Comparison of ENCODE assay signal across 23 mouse cellular contexts in genomic region chr8:6801076-6801475, GRCm38 (mm10).
A peak's percentile ranks its signal among the peaks of the same experiment; 100 is the strongest.
DNase-seq lines count a peak whose midpoint lies in the region; ATAC-seq lines count a peak whose summit lies in the region.
"Had no signal": no experiment of that assay in that cellular context is flagged by ENCODE, and none has a peak within 500 bp of the region (broad histone marks: within the 10 kb centered on the region; RNA-seq: fewer than 3 reads in every experiment).

No protein-coding gene starts in this region.

- no peak overlapping the region for H3K9ac ChIP-seq in forebrain, embryonic 13.5 days
- no peak overlapping the region for H3K9ac ChIP-seq in forebrain, embryonic 11.5 days (ENCODE audit: low read length)
- H3K9ac ChIP-seq in forebrain, embryonic 15.5 days (replicated peaks) = no peak overlapping the region
- H3K9ac ChIP-seq in forebrain, embryonic 12.5 days = no peak overlapping the region
- no peak overlapping the region for H3K9ac ChIP-seq in forebrain, embryonic 16.5 days (replicated peaks; ENCODE audit: low read depth, low read length)
- H3K9ac ChIP-seq in heart, embryonic 12.5 days = no peak overlapping the region
- H3K9ac ChIP-seq: embryonic facial prominence, embryonic 13.5 days; embryonic facial prominence, embryonic 15.5 days had no signal

- 0 out of 2 replicates have a peak, but pooled peaks have one; percentile 36 for ATAC-seq in forebrain, embryonic 13.5 days
- ATAC-seq in forebrain, embryonic 11.5 days (replicated peaks; ENCODE audit: low FRiP score) = no peak
- peak; percentile 73 for ATAC-seq in forebrain, embryonic 15.5 days (replicated peaks)
- no peak for ATAC-seq in forebrain, embryonic 12.5 days (ENCODE audit: low FRiP score)
- ATAC-seq in forebrain, embryonic 16.5 days = peak; percentile 77
- no peak for ATAC-seq in heart, embryonic 12.5 days (ENCODE audit: insufficient number of reproducible peaks, low FRiP score)
- ATAC-seq: CD4-positive, CD25-positive, alpha-beta regulatory T cell, adult 4 months had no signal

- H3K27ac ChIP-seq in forebrain, embryonic 13.5 days = no peak overlapping the region
- no peak overlapping the region for H3K27ac ChIP-seq in forebrain, embryonic 11.5 days (ENCODE audit: low read depth, low read length)
- no peak overlapping the region for H3K27ac ChIP-seq in forebrain, embryonic 15.5 days (replicated peaks)
- no peak overlapping the region for H3K27ac ChIP-seq in forebrain, embryonic 12.5 days
- no peak overlapping the region for H3K27ac ChIP-seq in forebrain, embryonic 16.5 days (ENCODE audit: low read length)
- H3K27ac ChIP-seq in heart, embryonic 12.5 days (ENCODE audit: poor library complexity, severe bottlenecking) = no peak overlapping the region
- H3K27ac ChIP-seq: embryonic facial prominence, embryonic 13.5 days; embryonic facial prominence, embryonic 15.5 days had no signal

- no peaks in the 10 kb centered on the region for H3K36me3 ChIP-seq in forebrain, embryonic 13.5 days (ENCODE audit: poor library complexity, severe bottlenecking)
- no peaks in the 10 kb centered on the region for H3K36me3 ChIP-seq in forebrain, embryonic 11.5 days (ENCODE audit: control insufficient read depth, insufficient read depth, low read length)
- no peaks in the 10 kb centered on the region for H3K36me3 ChIP-seq in forebrain, embryonic 15.5 days
- H3K36me3 ChIP-seq in forebrain, embryonic 12.5 days (replicated peaks) = no peaks in the 10 kb centered on the region
- H3K36me3 ChIP-seq in forebrain, embryonic 16.5 days (ENCODE audit: control insufficient read depth, insufficient read depth) = no peaks in the 10 kb centered on the region
- H3K36me3 ChIP-seq in heart, embryonic 12.5 days = no peaks in the 10 kb centered on the region
- H3K36me3 ChIP-seq: embryonic facial prominence, embryonic 13.5 days; embryonic facial prominence, embryonic 15.5 days; G1E had no signal

- no peaks in the 10 kb centered on the region for H3K27me3 ChIP-seq in forebrain, embryonic 13.5 days
- H3K27me3 ChIP-seq in forebrain, embryonic 11.5 days (ENCODE audit: control insufficient read depth, insufficient read depth, low read length) = no peaks in the 10 kb centered on the region
- H3K27me3 ChIP-seq in forebrain, embryonic 15.5 days = no peaks in the 10 kb centered on the region
- no peaks in the 10 kb centered on the region for H3K27me3 ChIP-seq in forebrain, embryonic 12.5 days
- H3K27me3 ChIP-seq in forebrain, embryonic 16.5 days (replicated peaks; ENCODE audit: control insufficient read depth, insufficient read depth, low read length) = no peaks in the 10 kb centered on the region
- no peaks in the 10 kb centered on the region for H3K27me3 ChIP-seq in heart, embryonic 12.5 days (replicated peaks)
- H3K27me3 ChIP-seq: CH12.LX; embryonic facial prominence, embryonic 13.5 days; embryonic facial prominence, embryonic 15.5 days had no signal

- no peak overlapping the region for H3K4me2 ChIP-seq in forebrain, embryonic 13.5 days
- no peak overlapping the region for H3K4me2 ChIP-seq in forebrain, embryonic 11.5 days (ENCODE audit: low read depth, low read length, severe bottlenecking)
- H3K4me2 ChIP-seq in forebrain, embryonic 15.5 days (replicated peaks) = no peak overlapping the region
- no peak overlapping the region for H3K4me2 ChIP-seq in forebrain, embryonic 12.5 days
- H3K4me2 ChIP-seq in forebrain, embryonic 16.5 days (ENCODE audit: low read length) = no peak overlapping the region
- no peak overlapping the region for H3K4me2 ChIP-seq in heart, embryonic 12.5 days
- H3K4me2 ChIP-seq: embryonic facial prominence, embryonic 13.5 days; embryonic facial prominence, embryonic 15.5 days had no signal

- H3K4me3 ChIP-seq in forebrain, embryonic 13.5 days = no peak overlapping the region
- H3K4me3 ChIP-seq in forebrain, embryonic 11.5 days (ENCODE audit: low read depth, low read length) = no peak overlapping the region
- H3K4me3 ChIP-seq in forebrain, embryonic 15.5 days = no peak overlapping the region
- H3K4me3 ChIP-seq in forebrain, embryonic 12.5 days (replicated peaks) = no peak overlapping the region
- H3K4me3 ChIP-seq in forebrain, embryonic 16.5 days (replicated peaks; ENCODE audit: low read length) = no peak overlapping the region
- no peak overlapping the region for H3K4me3 ChIP-seq in heart, embryonic 12.5 days
- H3K4me3 ChIP-seq: embryonic facial prominence, embryonic 13.5 days; embryonic facial prominence, embryonic 15.5 days; erythroblast, embryonic 14.5 days had no signal

- H3K4me1 ChIP-seq in forebrain, embryonic 13.5 days = no peaks in the 10 kb centered on the region
- no peaks in the 10 kb centered on the region for H3K4me1 ChIP-seq in forebrain, embryonic 11.5 days (replicated peaks; ENCODE audit: control insufficient read depth, insufficient read depth, low read length)
- 0 out of 2 replicates have a peak, but pooled peaks cover 6% of the 10 kb centered on the region for H3K4me1 ChIP-seq in forebrain, embryonic 15.5 days
- no peaks in the 10 kb centered on the region for H3K4me1 ChIP-seq in forebrain, embryonic 12.5 days
- H3K4me1 ChIP-seq in forebrain, embryonic 16.5 days (replicated peaks; ENCODE audit: control insufficient read depth, insufficient read depth, low read length) = 0 out of 2 replicates have a peak, but pooled peaks cover 2% of the 10 kb centered on the region
- no peaks in the 10 kb centered on the region for H3K4me1 ChIP-seq in heart, embryonic 12.5 days (replicated peaks)
- H3K4me1 ChIP-seq: embryonic facial prominence, embryonic 13.5 days; embryonic facial prominence, embryonic 15.5 days had no signal

- no peaks in the 10 kb centered on the region for H3K9me3 ChIP-seq in forebrain, embryonic 13.5 days (replicated peaks)
- H3K9me3 ChIP-seq in forebrain, embryonic 11.5 days (ENCODE audit: control insufficient read depth, low read length) = no peaks in the 10 kb centered on the region
- no peaks in the 10 kb centered on the region for H3K9me3 ChIP-seq in forebrain, embryonic 15.5 days
- no peaks in the 10 kb centered on the region for H3K9me3 ChIP-seq in forebrain, embryonic 12.5 days
- H3K9me3 ChIP-seq in forebrain, embryonic 16.5 days (ENCODE audit: control insufficient read depth, low read length) = no peaks in the 10 kb centered on the region
- no peaks in the 10 kb centered on the region for H3K9me3 ChIP-seq in heart, embryonic 12.5 days (replicated peaks)
- H3K9me3 ChIP-seq: embryonic facial prominence, embryonic 13.5 days; embryonic facial prominence, embryonic 15.5 days; G1E had no signal

- no peak for DNase-seq in forebrain, embryonic 11.5 days (ENCODE audit: low spot score)
- DNase-seq in cerebellum, postnatal 36 days = no peak
- DNase-seq: adrenal gland, adult 2 months; adrenal gland, postnatal 10 days; adrenal gland, postnatal 25 days; B cell, adult 2 months; cerebellum, adult 11-12 months; cerebellum, adult 2 months; cerebellum, adult 9-10 months; cerebellum, postnatal 10 days; cerebellum, postnatal 25 days; embryo, embryonic 11 days had no signal

Comparison
In these comparisons a context has a peak if more than half of its experiments do, and no peak if none do; other contexts are left out.
1. ATAC-seq: peak in forebrain, embryonic 13.5 days (single experiment), forebrain, embryonic 15.5 days (single experiment) and forebrain, embryonic 16.5 days (single experiment); none in forebrain, embryonic 11.5 days (single experiment), forebrain, embryonic 12.5 days (single experiment) and heart, embryonic 12.5 days (single experiment).